Mouse (Mus musculus): ENCODE measurements around the gene Thra. TPM values are rescaled to one million over a fixed set of nuclear protein-coding genes. Genes with fewer than 3 reads are reported as not detected.
"Not testable (repeated sequence)": the region's sequence is repeated elsewhere in the genome, so short reads cannot be mapped to it uniquely, and the experiment has no call there.

Gene Thra
- total RNA-seq, 2 experiments from 2014 or later, result 956 to 985 TPM

DNA sequence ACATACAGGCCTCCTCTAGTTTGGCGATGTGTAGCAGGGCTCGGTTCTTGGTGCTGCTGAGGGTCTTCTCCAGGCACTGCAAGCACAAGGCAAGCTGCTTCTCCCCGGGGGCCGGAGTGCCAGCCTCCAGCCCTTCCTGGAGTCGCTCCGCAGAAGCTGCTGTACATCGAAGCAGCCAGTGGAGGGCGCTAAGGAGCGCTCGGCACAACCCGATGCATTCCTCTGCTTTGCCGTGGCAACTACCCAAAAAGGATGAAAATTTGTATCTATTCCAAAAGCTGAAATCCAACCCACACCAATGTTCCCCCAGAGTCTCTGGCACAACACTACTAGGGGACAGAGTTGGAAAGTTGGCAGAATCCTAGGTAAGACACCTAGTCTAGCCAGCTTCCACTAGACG, 22.5 kb upstream of the Thra start:
- DNase-seq, result peak; percentile 83 to 85

DNA sequence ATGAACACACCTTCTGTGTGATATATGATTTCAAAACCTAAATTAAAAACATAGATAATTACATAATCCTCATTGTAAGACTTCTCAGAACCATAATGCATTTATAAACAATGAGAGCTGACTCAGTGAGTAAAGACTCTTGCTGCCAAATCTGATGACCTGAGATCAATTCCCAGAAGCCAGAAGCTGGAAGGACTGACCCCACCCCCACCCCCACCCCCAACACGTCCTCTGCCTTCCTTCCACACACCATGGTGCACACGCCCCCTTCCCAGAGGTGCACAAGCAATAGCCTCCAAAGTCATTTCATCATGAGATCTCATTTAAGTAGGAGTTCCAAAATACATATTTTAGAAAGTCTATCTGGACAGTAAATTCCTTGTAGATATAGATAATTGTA, 19.7 kb upstream of the Thra start:
- DNase-seq, result no peak

DNA sequence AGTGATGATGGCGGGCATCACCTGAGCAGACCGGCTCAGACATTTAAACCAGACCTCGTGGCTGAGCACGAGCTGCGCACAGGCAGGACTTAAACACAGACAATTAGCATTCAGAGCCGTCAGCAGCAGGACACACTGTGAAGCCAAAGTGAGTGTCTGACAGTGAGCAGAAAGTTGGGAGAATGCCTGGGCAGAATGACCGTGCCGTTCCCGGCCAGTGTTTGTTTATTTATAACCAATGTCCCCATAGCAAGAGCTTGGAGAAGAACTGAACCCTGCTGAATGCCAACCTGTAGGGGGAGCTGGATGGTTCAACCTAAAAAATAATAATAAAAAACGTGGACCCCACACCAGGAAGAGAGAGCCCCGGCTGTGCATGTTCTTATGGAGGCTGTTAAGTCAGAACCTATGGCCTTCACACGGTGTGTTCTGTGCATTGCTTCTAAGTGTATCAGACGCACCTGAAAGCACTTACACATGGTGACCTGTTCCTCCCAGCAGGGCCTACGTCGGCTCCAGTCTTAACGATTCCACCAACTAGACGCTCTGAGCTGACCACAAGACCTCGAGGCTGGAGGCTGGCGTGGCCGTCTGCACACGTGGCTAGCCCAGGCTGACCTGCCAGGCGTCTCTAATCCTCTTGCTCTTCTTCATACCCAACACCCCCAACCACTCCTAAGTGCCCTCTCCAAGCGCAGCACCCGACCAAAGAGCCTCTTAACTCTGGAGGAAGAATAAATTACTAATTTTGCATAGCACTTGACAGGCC, 18.8 kb upstream of the Thra start:
- DNase-seq, result peak in 1 of 2 experiments; percentile 68

DNA sequence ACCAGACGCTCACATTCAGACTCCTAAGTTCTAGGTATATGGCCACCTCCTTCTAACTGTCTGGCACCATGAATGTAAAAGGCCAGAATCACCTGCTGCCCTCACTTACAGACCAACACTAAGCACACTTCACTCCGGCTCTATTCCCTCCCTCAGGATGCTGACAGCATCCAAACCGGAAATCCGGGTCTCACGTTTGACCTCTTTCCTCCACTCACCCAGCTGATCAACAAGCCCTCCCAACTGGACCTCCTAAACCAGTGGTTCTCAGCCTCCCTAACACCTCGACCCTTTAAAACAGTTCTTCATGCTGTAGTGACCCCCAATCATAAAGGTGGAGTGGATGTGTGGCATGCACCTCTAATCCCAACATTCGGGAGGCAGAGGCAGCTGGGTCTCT, 17.3 kb upstream of the Thra start:
- no peak for DNase-seq

DNA sequence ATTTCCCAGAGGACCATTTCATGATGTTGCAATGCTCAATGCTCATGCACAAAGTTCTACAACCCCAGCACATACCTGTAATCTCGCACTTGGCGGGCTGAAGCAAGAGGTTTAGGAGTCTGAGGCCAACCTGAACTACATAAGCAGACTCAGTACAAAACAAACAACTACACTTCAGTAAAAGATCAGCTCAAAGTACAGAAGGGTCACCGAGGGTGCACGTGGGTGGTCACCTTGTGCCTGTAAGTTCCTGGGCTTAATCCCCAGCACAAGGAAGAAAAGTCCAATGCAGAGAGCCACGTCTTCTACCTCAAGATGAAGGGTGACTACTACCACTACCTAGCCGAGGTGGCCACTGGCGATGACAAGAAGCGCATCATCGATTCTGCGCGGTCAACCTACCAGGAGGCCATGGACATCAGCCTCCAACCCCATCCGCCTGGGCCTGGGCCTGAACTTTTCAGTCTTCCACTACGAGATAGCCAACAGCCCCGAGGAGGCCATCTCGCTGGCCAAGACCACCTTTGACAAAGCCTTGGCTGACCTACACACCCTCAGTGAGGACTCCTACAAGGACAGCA, 14.4 kb upstream of the Thra start:
- no peak for DNase-seq

DNA sequence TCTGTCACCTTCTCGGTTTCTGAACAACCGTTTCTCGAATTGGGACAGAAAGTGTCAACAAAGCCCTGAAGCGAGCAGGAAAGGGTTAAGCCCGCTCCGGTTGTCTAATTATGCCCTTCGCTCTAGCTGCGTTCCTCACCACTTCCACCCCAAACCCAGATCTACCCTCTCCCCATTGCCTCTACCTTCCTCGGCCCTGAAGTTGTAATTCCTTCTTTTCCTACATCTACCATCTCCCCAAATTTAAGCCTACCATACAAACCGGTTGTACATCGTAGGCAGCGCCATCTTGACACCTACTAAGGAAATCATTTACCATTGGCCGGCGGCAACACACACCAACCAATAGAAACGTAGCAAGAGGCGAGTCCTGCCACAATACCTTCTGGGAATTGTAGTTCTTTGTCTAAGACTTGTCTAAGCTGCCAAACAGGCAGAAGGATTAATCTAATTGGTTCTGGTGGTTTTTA, 11.3 kb upstream of the Thra start, which contains the start of gene Med24:
Med24 (minus strand) TSS at position 317 of the 470 bp plus-strand sequence.
- DNase-seq, result peak; percentile 85 to 86

DNA sequence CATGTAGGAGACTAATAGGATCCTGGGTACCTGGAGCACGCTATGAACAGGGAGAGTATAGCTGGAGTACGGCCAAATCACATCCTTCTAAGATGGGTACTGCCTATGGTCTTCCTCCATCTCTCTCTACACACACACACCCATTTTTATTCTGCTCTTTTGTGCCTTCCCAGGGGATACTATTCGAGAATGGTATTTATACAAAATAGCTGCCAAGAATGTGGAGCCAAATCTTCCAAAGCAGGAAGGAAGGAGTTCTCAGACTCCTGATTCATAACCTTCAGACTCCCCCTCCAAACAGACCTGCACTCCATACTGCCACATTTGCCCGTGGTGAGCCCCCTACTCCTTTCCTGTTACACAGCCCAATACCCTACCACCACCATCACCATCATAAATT, 9.7 kb upstream of the Thra start:
- DNase-seq, result no peak

DNA sequence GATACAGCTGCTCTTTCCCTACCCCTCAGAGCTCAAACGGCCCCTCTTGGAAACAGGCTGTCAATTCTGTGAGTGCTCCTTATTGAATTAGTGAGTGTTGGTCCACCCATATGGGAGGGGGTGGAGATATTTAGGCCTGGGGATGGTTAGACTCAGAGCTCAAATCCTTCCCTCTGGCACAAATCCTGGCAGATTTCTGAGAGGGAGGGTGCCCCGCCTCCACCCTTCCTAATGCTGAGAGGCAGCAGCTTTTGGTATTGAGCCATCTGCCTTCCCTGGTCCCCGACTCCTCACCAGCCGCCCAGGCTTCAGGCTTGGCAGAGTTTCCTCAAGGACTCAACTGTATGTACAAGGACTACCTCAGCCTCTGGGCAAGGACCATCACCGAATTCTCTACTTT, 9.3 kb upstream of the Thra start:
- DNase-seq, result peak; percentile 72 to 80

DNA sequence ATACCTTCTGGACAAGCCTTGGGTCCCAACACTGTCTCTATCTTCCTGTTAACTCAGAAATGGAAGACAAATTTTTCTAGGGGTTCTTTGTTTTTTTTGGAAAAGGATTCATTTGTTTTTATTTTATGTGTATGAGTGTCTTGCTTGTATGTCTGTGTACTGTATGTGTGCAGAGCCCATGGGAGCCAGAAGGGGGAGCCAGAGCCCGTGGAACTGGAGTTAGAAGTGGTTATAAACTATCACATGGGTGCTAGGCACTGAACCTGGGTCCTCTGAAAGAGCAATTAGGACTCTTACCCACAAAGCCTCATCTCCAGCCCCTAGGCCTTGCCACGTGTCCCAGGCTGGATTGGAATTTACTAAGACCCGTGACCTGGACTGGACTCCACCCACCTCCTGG, 6.4 kb upstream of the Thra start:
- DNase-seq, result no peak

DNA sequence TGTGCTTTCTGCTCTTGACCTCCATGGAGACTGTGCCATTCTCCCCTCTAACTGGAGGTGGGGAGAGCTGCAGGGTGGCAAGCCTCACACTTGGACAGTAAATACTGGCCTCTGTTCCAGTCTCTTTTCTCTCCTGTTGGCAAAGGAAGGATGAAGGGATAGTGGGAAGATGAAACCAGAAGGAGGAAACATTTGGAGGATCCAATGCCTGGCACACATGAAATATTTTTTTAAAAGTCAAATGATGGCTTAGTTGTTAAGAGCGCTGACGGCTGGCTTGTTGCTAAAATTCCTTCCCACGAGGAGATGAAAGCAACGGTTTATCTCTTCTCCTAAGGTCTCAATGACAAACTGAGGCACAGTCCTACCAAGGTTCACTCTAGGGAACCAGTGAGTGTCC, 5.3 kb upstream of the Thra start:
- DNase-seq, result no peak

DNA sequence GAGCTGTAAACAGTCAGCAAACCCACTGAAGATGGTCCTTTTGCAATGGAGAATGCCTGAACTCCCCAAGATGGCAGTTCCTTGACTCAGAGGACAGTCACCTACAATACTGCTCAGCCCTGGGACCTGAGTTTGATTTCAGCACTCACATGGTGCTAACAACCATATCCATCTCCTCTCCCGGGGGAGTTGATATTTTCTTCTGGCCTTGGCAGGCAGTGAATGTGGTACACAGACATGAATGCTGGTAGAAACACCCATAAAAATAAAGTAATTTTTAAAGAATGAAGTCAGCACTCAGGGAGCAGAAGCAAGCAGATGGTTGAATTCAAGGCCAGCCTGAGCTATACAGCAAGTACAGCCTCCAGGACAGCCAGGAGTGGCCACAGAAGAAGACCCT, 4.3 kb upstream of the Thra start:
- DNase-seq, result no peak

DNA sequence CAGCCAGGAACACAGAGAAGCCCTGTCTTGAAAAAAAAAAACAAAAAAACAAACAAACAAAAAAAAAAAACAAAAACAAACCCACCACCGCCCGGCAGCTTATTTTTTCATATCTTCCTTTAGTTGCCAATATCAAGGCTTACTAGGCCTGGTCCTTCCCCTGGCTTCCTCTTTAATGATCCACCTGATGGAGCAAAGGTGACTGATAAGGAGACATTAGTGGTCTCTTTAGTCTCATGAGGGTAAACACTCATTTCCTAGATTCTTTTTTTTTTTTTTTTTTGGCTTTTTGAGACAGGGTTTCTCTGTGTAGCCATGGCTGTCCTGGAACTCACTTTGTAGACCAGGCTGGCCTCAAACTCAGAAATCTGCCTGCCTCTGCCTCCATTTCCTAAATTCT, 3.2 kb upstream of the Thra start:
- DNase-seq, result not testable (repeated sequence)

DNA sequence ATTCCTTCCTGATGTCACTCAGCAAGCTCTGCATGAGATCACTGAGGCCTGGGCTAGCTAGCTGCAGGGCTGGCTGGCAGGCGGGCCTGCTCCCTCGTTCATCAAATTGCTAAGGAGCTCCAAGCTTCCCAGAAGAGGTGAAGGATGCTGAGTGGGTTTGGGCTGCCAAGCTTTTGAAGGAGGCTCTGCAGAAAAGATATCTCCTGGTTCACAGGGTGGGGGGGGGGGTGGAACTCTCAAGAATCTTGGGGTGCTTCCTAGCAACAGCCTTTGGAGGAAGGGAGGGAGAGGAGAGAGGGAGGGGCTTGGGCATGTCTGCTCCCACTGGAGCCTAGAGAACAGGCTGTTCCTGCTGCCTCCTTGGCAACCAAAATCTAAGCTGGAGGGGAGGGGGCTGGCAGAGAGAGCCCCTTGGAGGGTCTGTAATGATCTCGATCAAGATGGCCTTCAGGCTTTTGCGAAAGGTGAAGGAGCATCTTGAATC, 2.0 kb upstream of the Thra start:
- no peak for DNase-seq

DNA sequence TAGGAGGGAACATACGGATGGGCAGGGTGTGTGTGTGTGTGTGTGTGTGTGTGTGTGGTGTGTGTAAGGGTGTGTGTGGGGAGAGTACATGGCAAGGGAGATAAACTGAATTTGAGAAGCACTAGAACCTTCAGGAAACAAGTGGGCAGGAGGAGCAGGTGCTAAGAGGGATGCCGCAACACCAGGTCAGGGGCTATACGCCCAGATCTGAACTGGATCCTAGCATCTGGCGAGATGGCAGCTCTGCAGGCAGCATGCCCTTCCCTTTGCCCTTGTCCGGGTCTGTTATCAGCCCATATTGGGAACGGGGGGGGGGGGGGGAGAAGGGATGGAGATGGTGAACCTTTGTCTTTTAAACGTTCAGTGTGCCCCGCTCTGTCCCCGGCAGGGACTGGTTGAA, 1.5 kb upstream of the Thra start:
- DNase-seq, result no peak

DNA sequence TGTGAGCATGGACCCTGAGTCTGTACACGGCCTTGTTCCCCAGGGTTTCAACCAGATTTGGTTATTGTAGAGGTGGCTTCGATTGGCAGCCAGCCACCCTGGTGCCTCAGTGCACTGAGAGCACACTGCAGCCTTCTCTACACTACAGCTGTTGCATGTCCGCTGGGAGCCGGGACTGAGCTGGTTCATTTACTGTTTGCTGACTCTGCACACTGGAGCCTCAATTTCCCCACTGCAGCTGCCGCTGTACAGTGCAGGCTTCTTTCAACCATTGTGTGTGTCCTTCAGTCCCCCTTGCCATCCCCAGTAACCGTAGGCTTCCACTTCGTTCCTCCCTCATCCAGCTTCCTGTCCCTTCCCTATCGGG, 429 bp upstream of the Thra start:
- DNase-seq, result no peak

DNA sequence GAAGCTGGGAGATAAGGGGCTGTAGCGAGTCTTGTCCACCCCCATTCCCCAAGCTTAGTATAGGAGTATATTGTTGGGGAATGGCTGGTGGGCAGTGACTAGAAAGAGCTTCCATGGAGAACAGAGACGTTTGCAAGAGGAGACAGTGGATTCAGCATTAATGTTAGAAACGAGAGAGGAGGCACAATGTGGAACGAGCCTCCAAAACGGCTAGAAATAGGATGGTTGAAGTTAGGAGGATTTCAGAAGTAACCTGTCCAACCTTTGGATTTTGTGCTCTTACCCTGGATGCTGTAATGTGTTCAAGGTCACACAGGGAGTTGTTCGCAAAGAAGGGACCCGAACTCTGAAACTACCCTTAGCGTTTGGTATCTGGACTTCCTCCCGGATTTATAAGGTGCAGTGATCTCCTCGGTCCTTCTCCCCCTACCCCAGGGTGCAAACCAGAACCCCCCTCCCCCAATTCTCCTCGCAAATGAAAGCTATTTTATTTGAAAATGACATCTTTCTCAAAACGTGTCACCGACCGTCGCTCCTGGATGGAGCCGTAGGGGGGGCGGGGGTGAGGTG, 698 bp downstream of the Thra start:
- DNase-seq, result no peak

DNA sequence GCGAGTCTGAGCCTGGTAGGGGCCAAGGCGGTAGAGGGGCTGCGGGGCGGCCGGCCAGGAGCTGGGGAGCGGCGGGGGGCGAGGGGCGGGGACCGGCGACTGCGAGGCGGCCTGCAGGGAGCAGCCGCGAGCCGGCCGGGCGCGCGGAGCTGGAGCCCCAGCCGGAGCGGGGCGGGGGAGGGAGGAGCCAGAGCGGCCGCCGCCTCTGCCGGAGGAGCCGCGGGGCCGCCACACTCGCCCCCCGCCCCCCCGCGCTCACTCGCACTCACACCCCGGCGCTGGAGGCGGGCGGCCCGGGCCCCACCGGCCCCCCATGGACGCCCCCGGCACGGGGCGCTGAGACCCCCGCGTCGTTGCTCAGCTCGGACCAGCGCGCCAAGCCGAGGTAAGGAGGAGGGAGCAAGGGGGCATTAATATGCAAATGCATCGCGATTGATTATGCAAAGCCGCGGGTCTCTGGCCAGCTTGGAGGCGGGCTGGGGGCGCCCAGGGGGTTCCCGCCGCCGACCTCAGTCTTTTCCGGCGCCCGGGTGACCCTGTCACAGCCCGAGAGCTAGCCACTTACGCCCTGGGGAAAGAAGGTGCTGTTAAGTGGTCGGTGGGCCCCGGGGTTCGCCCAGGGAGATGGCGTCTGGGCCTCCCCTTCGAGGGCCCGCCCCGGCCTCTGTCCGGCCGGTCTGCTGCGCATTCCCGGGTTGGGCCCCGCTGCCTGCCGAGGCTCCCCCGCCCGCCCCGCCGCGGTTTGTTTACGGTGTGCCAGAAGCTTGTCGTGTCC, 1.4 kb downstream of the Thra start:
- peak in 1 of 2 experiments; percentile 81 for DNase-seq

DNA sequence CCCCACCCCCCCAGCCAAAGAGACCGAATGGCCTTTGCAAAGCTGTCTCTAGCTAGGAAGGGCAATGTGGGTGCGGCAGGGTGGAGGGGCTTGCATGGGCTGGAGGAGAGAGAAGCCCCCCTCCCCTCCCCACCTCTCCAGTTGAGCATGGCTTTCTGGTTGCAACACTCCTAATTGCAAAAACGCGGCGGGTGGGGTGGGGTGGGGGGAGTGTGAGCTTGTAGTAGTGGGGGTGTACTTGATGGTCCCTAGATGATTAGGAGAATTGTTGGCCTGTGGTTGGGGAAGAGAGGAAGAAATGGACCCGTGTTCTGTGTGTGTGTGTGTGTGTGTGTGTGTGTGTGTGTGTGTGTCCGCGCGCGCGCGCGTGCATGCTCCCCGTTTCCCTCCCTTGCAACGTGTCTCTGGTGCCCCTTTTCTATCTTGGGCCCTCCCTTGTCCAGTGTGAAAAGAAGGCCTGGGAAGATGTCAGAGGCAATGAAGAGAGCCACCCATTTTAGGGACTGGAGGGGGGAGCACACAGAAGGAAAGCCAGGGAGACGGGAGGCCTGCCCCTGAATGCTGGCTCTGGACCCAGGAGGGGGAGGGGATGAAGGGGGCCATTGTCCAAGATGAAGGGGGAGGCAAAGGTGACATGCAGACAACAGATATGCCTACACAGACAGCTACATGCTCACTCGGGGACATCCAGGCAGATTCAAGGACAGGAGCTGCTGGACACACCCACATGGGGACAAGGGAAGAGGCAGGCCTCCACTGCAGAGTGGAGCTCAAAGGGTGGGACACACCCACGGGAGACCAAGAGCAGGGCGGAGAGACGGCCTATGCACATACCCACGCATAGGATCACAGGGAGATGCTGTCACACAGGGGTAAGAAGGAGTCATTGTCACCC, 2.2 kb downstream of the Thra start:
- DNase-seq, result peak in 1 of 2 experiments; percentile 60

DNA sequence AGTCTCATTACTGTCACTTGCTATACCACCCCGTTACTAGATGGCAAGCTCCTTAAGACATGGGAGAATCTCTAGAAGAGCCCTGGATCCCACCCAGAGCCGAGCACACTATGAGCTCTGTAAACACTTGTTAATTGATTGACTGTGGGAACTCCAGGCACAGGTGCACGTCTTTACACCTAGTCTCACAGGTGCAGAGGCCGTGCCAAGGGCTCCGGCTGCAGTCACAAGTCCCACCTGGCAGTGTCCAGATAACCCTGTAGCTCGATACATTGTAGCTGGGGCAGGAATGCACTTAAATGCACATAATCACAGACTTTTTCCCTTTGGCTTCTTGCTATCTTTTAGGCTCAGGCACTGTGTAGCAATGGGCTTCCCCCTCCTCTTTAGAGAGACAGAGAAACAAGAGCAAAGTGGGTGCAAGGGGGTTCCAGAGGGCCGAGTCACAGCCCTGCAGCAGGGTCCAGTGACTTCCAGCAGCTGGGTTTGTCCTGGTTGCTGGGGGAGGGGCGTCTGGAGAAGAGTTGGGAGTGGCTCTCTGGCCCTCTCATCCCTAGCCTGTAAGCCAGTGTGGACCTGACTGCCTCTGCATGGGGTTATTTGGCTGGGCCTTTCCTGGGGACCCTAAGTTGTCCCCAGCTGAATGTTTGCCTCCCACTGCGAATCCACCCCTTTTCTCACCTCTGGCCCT, 3.4 kb downstream of the Thra start:
- no peak for DNase-seq

DNA sequence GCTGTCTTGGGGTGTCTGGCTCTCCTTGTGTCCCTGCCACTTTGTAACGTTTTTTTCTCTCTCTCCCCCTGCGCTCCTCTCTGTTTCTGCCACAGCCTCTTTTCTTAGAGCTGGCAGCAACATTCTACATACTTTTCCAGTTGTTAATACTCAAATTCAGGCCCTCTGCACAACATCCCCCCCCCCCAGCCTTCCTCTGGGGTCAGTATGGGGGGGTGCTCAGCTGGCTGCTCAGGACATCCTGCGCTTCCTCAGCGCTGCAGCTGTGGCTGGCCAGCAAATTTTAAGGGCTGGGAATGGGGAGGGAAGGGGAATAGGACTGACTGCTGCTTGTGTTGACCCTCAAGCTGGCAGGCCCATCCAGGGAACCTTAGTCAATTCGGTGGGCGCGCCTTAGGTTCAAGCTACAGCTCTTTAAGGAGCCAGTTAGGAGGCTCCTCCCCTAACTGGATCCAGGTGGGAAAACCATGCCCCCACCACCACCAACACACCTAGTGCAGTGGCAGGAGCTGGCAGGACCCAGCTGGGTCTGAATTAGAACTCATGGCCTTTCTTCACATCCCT, 4.1 kb downstream of the Thra start:
- no peak for DNase-seq
